Mouse (Mus musculus): ENCODE results near the gene Cish. TPM values are rescaled to one million over a fixed set of nuclear protein-coding genes. Genes with fewer than 3 reads are reported as not detected.

Gene Cish
- total RNA-seq, 2 experiments from 2014 or later, result 9.6 to 10.7 TPM

GRCm38 (mm10) chr9:107327879-107328620 is 32.2 kb downstream of the Cish start:
- intact Hi-C loops (cut with DNase I), result no loop called here
- no peak overlapping the region for H3K27ac ChIP-seq
- no peak for TF ChIP-seq CTCF (IDR thresholded peaks at IDR 0.05)
- no peak overlapping the region for H3K4me3 ChIP-seq
- DNase-seq (ENCODE audit: extremely low spot score in 1 of 2, low spot score in 2 of 2), result no peak

GRCm38 (mm10) chr9:107330791-107331190 is 35.0 kb downstream of the Cish start:
- Histone ChIP-seq H3K27ac (no peak overlapping the region), H3K4me3 (no peak overlapping the region)
- no peak for TF ChIP-seq CTCF (IDR thresholded peaks at IDR 0.05)
- intact Hi-C loops (cut with DNase I), result no loop called here
- no peak for DNase-seq (ENCODE audit: extremely low spot score in 1 of 2, low spot score in 2 of 2)

- intact Hi-C loops (cut with DNase I), result no loop called here
- no peak for DNase-seq (ENCODE audit: extremely low spot score in 1 of 2, low spot score in 2 of 2)
- Histone ChIP-seq H3K4me3 (no peak overlapping the region), H3K27ac (no peak overlapping the region)
- TF ChIP-seq CTCF (IDR thresholded peaks at IDR 0.05), result no peak
Measured at GRCm38 (mm10) chr9:107333686-107334085, 37.9 kb downstream of the Cish start.

GRCm38 (mm10) chr9:107334356-107334755 is 38.5 kb downstream of the Cish start:
- Histone ChIP-seq H3K4me3 (no peak overlapping the region), H3K27ac (no peak overlapping the region)
- intact Hi-C loops (cut with DNase I), result no loop called here
- no peak for TF ChIP-seq CTCF (IDR thresholded peaks at IDR 0.05)
- no peak for DNase-seq (ENCODE audit: extremely low spot score in 1 of 2, low spot score in 2 of 2)

- Histone ChIP-seq H3K4me3 (no peak overlapping the region), H3K27ac (no peak overlapping the region)
- intact Hi-C loops (cut with DNase I), result loop anchor here (5.0 kb wide), 2 partner anchors 98 to 443 kb away; partner anchors contain the start of gene Manf
- no peak; the same call in 1 of the 2 replicates for TF ChIP-seq CTCF (IDR thresholded peaks at IDR 0.05)
- DNase-seq (ENCODE audit: extremely low spot score in 1 of 2, low spot score in 2 of 2), result no peak
Measured at GRCm38 (mm10) chr9:107335046-107335445, 39.2 kb downstream of the Cish start.

- DNase-seq (ENCODE audit: extremely low spot score in 1 of 2, low spot score in 2 of 2), result peak; percentile 60 to 74
- TF ChIP-seq CTCF (IDR thresholded peaks at IDR 0.05), result peak; percentile 96
- no peak overlapping the region for H3K27ac ChIP-seq
- H3K4me3 ChIP-seq, result no peak overlapping the region
- intact Hi-C loops (cut with DNase I), result loop anchor here (1.0 to 5.0 kb wide), 3 partner anchors 42 to 444 kb away; partner anchors contain the start of gene Manf
Measured at GRCm38 (mm10) chr9:107335909-107336308, 40.1 kb downstream of the Cish start.

GRCm38 (mm10) chr9:107336386-107336785 is 40.6 kb downstream of the Cish start:
- Histone ChIP-seq H3K27ac (no peak overlapping the region), H3K4me3 (no peak overlapping the region)
- DNase-seq (ENCODE audit: extremely low spot score in 1 of 2, low spot score in 2 of 2), result no peak
- TF ChIP-seq CTCF (IDR thresholded peaks at IDR 0.05), result no peak
- intact Hi-C loops (cut with DNase I), result loop anchor here (1.0 to 5.0 kb wide), 3 partner anchors 42 to 444 kb away; partner anchors contain the start of gene Manf

GRCm38 (mm10) chr9:107338172-107338883 is 42.5 kb downstream of the Cish start, which contains the start of gene Hemk1:
TSS of gene Hemk1 (minus strand) at chr9:107338350.
- DNase-seq (ENCODE audit: extremely low spot score in 1 of 2, low spot score in 2 of 2), result peak; percentile 74 to 79
- intact Hi-C loops (cut with DNase I), result loop anchor here (5.0 kb wide), 2 partner anchors 101 to 446 kb away; partner anchors contain the start of gene Manf
- Histone ChIP-seq H3K4me3 (peak within 1 kb of the TSS; percentile 75), H3K27ac (peak within 1 kb of the TSS; percentile 89)
- TF ChIP-seq CTCF (IDR thresholded peaks at IDR 0.05), result no peak; the same call in 1 of the 2 replicates

- DNase-seq (ENCODE audit: extremely low spot score in 1 of 2, low spot score in 2 of 2), result peak; percentile 88 to 93
- H3K27ac ChIP-seq, result peak within 1 kb of the TSS; percentile 77
- peak within 1 kb of the TSS; percentile 81 for H3K4me3 ChIP-seq
- intact Hi-C loops (cut with DNase I), result no loop called here
- no peak for TF ChIP-seq CTCF (IDR thresholded peaks at IDR 0.05)
Measured at GRCm38 (mm10) chr9:107340267-107340859, 44.5 kb downstream of the Cish start, which contains the start of gene 6430571L13Rik. TSS of gene 6430571L13Rik (plus strand) at chr9:107340602.

- no peak for DNase-seq (ENCODE audit: extremely low spot score in 1 of 2, low spot score in 2 of 2)
- intact Hi-C loops (cut with DNase I), result no loop called here
- no peak for TF ChIP-seq CTCF (IDR thresholded peaks at IDR 0.05)
- peak overlapping the region; percentile 81 for H3K4me3 ChIP-seq
- peak overlapping the region; percentile 77 for H3K27ac ChIP-seq
Measured at GRCm38 (mm10) chr9:107340911-107341645, 45.3 kb downstream of the Cish start.

- no peak for TF ChIP-seq CTCF (IDR thresholded peaks at IDR 0.05)
- no peak overlapping the region for H3K27ac ChIP-seq
- DNase-seq (ENCODE audit: extremely low spot score in 1 of 2, low spot score in 2 of 2), result no peak
- no peak overlapping the region for H3K4me3 ChIP-seq
- intact Hi-C loops (cut with DNase I), result no loop called here
Measured at GRCm38 (mm10) chr9:107342201-107342709, 46.4 kb downstream of the Cish start.

Measured in left cerebral cortex, adult 2 months (tissue).